Mouse (Mus musculus) kidney, postnatal 0 days (tissue): ENCODE measurements at regions not wholly inside any gene's neighbourhood (a gene's known extent, or its start where the extent isn't known, plus 50 kb on each side); places are given as distances from the start of the nearest gene placed in this dataset.

Experiments used
- ATAC-seq: fragments of 200-750 bp; cut with Nextera tagmentation; replicated peaks from 2 replicates; pipeline ENCODE4 v1.8.0; 2017; ENCODE audit warnings: low read depth, moderate number of reproducible peaks, moderate TSS enrichment, moderate library complexity; ENCODE audit not compliant: low FRiP score
- DNase-seq: peaks from one replicate; pipeline ENCODE4 v3.0.0-alpha.2; 2016; ENCODE audit warnings: low spot score
- H3K27ac ChIP-seq: fragments of 300-500 bp; sonication (generic); 2 replicates; pipeline ENCODE4 v1.5.1; 2014; ENCODE audit warnings: mild to moderate bottlenecking
- H3K27me3 ChIP-seq: fragments of 300-500 bp; sonication (generic); 2 replicates; pipeline ENCODE4 v1.6.1; 2014; ENCODE audit warnings: low read length, mixed read lengths; ENCODE audit not compliant: insufficient read depth
- H3K36me3 ChIP-seq: fragments of 300-500 bp; sonication (generic); 2 replicates; pipeline ENCODE4 v1.6.1; 2014; ENCODE audit warnings: low read length, mixed read lengths; ENCODE audit not compliant: insufficient read depth
- H3K4me1 ChIP-seq: fragments of 300-500 bp; sonication (generic); replicated peaks from 2 replicates; pipeline ENCODE4 v1.6.1; 2014; ENCODE audit warnings: antibody characterized with exemption, low read length, mixed read lengths; ENCODE audit not compliant: insufficient read depth
- H3K4me2 ChIP-seq: fragments of 300-500 bp; sonication (generic); 2 replicates; pipeline ENCODE4 v1.6.1; 2014; ENCODE audit warnings: mild to moderate bottlenecking, low read length, moderate library complexity, mixed read lengths
- H3K4me3 ChIP-seq: fragments of 300-500 bp; sonication (generic); replicated peaks from 2 replicates; pipeline ENCODE4 v1.5.1; 2014; ENCODE audit warnings: low read depth, low read length
- H3K9ac ChIP-seq: fragments of 300-500 bp; sonication (generic); 2 replicates; pipeline ENCODE4 v1.6.1; 2014; ENCODE audit warnings: low read depth, low read length
- H3K9me3 ChIP-seq: fragments of 300-500 bp; sonication (generic); replicated peaks from 2 replicates; pipeline ENCODE4 v1.6.1; 2016; ENCODE audit warnings: low read length, inconsistent platforms, mixed read lengths
- CTCF ChIP-seq: IDR thresholded peaks from 2 replicates; pipeline ENCODE4 v1.5.1; 2016; ENCODE audit warnings: antibody characterized with exemption, low read depth, mild to moderate bottlenecking, moderate library complexity
- WGBS: fragments of 180-500 bp; shearing (Covaris S2); extraction: QIAGEN DNeasy Blood & Tissue Kit; methylation state at CpG from one replicate; pipeline ENCODE4 v1.1.7; 2014; 5-methylcytosine and 5-hydroxymethylcytosine counted together

GRCm38 (mm10) chr6:100030522-100030921, 256.8 kb downstream of the Rybp start:
- H3K27me3 ChIP-seq = 0 out of 2 replicates have a peak, but pooled peaks cover 5% of the 10 kb centered on the region
- ATAC-seq (no peak), DNase-seq (no peak)
- 39% methylated on average over 2 of the region's 2 CpGs for WGBS
- H3K9ac ChIP-seq = no peak overlapping the region
- no peaks in the 10 kb centered on the region for H3K4me1 ChIP-seq
- H3K4me2 ChIP-seq = no peak overlapping the region
- no peak overlapping the region for H3K27ac ChIP-seq
- H3K4me3 ChIP-seq = no peak overlapping the region
- no peak for TF ChIP-seq CTCF
- no peaks in the 10 kb centered on the region for H3K9me3 ChIP-seq
- no peaks in the 10 kb centered on the region for H3K36me3 ChIP-seq

- no peaks in the 10 kb centered on the region for H3K36me3 ChIP-seq
- TF ChIP-seq CTCF = no peak
- ATAC-seq = no peak
- no peak for DNase-seq
- WGBS = 59% methylated on average over 9 of the region's 9 CpGs
- H3K4me1 ChIP-seq = no peaks in the 10 kb centered on the region
- no peak overlapping the region for H3K9ac ChIP-seq
- no peaks in the 10 kb centered on the region for H3K9me3 ChIP-seq
- H3K4me3 ChIP-seq = no peak overlapping the region
- no peak overlapping the region for H3K27ac ChIP-seq
- 0 out of 2 replicates have a peak, but pooled peaks cover 3% of the 10 kb centered on the region for H3K27me3 ChIP-seq
- H3K4me2 ChIP-seq = no peak overlapping the region
Measured at GRCm38 (mm10) chr6:100030010-100030409, 257.3 kb downstream of the Rybp start.

- no peak for TF ChIP-seq CTCF
- ATAC-seq = no peak
- no peaks in the 10 kb centered on the region for H3K9me3 ChIP-seq
- 0 out of 2 replicates have a peak, but pooled peaks cover 3% of the 10 kb centered on the region for H3K27me3 ChIP-seq
- no peaks in the 10 kb centered on the region for H3K4me1 ChIP-seq
- 47% methylated on average over 5 of the region's 5 CpGs for WGBS
- no peak overlapping the region for H3K4me3 ChIP-seq
- no peak for DNase-seq
- H3K36me3 ChIP-seq = no peaks in the 10 kb centered on the region
- H3K4me2 ChIP-seq = no peak overlapping the region
- H3K27ac ChIP-seq = no peak overlapping the region
- no peak overlapping the region for H3K9ac ChIP-seq
Measured at GRCm38 (mm10) chr6:100027524-100027923, 259.8 kb downstream of the Rybp start.

GRCm38 (mm10) chr6:100025531-100025951, 261.7 kb downstream of the Rybp start:
- Histone ChIP-seq H3K4me3 (no peak overlapping the region), H3K9me3 (no peaks in the 10 kb centered on the region), H3K4me2 (no peak overlapping the region), H3K27me3 (0 out of 2 replicates have a peak, but pooled peaks cover 3% of the 10 kb centered on the region), H3K9ac (no peak overlapping the region), H3K27ac (no peak overlapping the region), H3K36me3 (no peaks in the 10 kb centered on the region), H3K4me1 (no peaks in the 10 kb centered on the region)
- WGBS = 42% methylated on average over 5 of the region's 5 CpGs
- ATAC-seq = no peak
- TF ChIP-seq CTCF = no peak
- DNase-seq = no peak

DNA sequence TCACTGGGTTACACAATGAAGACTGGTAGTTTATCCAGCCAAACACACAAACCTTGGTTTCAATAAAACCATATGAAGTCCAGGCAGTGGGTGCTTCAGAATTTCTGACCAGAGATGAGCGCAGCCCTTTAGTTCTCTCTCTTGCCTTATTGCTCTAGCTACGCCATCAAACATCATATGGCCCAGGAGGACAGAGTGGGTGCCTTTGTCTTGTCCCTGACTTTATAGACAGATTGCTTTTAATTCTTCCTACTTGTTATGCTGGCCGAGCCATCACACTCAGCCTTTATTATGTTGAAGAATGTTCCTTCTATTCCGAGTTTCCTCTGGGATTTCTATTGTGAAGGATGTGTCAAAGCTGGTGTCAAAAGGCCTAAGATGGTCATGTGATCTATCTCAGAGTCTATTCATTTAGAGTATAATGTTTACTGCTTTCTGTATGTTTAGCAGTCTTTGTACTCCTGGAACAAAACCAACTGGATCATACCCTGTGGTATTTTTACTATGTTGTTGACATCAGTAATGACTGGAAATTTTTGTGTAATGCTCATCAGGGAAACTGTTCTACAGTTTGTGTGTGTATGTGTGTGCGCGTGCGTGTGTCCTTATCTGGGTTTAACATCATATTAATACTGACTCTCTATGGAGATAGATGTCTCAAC, 263.7 kb downstream of the Rybp start:
- Histone ChIP-seq H3K9ac (no peak overlapping the region), H3K27me3 (0 out of 2 replicates have a peak, but pooled peaks cover 3% of the 10 kb centered on the region), H3K9me3 (no peaks in the 10 kb centered on the region), H3K36me3 (no peaks in the 10 kb centered on the region), H3K4me1 (no peaks in the 10 kb centered on the region), H3K4me3 (no peak overlapping the region), H3K4me2 (no peak overlapping the region), H3K27ac (no peak overlapping the region)
- 81% methylated on average over 7 of the region's 7 CpGs for WGBS
- DNase-seq (peak; percentile 57), ATAC-seq (no peak)
- TF ChIP-seq CTCF = no peak

GRCm38 (mm10) chr6:100019016-100019415, 268.3 kb downstream of the Rybp start:
- DNase-seq (no peak), ATAC-seq (no peak)
- WGBS = 65% methylated on average over 3 of the region's 3 CpGs
- Histone ChIP-seq H3K27ac (no peak overlapping the region), H3K4me1 (peaks cover 3% of the 10 kb centered on the region; the same call in 1 of the 2 replicates), H3K36me3 (no peaks in the 10 kb centered on the region), H3K27me3 (0 out of 2 replicates have a peak, but pooled peaks cover 5% of the 10 kb centered on the region), H3K9me3 (no peaks in the 10 kb centered on the region), H3K9ac (no peak overlapping the region), H3K4me3 (no peak overlapping the region), H3K4me2 (no peak overlapping the region)
- TF ChIP-seq CTCF = no peak
